ENCODE assay signal across 20 mouse cellular contexts in genomic region chr13:40136096-40136495, GRCm38 (mm10).
DNase-seq lines count a peak whose midpoint lies in the region; ATAC-seq and TF ChIP-seq lines count a peak whose summit lies in the region.
"Had no signal": no experiment of that assay in that cellular context is flagged by ENCODE, and none has a peak within 500 bp of the region (broad histone marks: within the 10 kb centered on the region; RNA-seq: fewer than 3 reads in every experiment).

No protein-coding gene starts in this region.

- H3K9me3 ChIP-seq in kidney, embryonic 14.5 days (ENCODE audit: control insufficient read depth, low read length) = no peaks in the 10 kb centered on the region
- H3K9me3 ChIP-seq: forebrain, embryonic 13.5 days; heart, embryonic 15.5 days; lung, embryonic 15.5 days; midbrain, embryonic 12.5 days had no signal

- no peak overlapping the region for H3K4me3 ChIP-seq in kidney, embryonic 14.5 days (ENCODE audit: low read length)
- H3K4me3 ChIP-seq in kidney, adult 2 months (ENCODE audit: insufficient read depth, low read depth, low read length) = no peak overlapping the region
- H3K4me3 ChIP-seq: erythroblast, embryonic 14.5 days; forebrain, embryonic 13.5 days; heart, embryonic 15.5 days; lung, embryonic 15.5 days; midbrain, embryonic 12.5 days had no signal

- no peak for TF ChIP-seq POLR2A in kidney, adult 2 months (IDR thresholded peaks at IDR 0.05; ENCODE audit: low read depth, low read length)

- peak; percentile 57; the same call in 1 of the 2 replicates for ATAC-seq in kidney, embryonic 14.5 days (ENCODE audit: low FRiP score, low TSS enrichment)
- peak; percentile 67; the same call in 1 of the 2 replicates for ATAC-seq in granulocyte monocyte progenitor cell, adult 5-6 weeks (replicated peaks; ENCODE audit: poor library complexity, severe bottlenecking)
- ATAC-seq: forebrain, embryonic 13.5 days had no signal

- WGBS in kidney, embryonic 14.5 days = 19% methylated on average over 3 of the region's 3 CpGs
- 40% methylated on average over 3 of the region's 3 CpGs for WGBS in kidney, adult 2 months

- no peaks in the 10 kb centered on the region for H3K27me3 ChIP-seq in kidney, embryonic 14.5 days (ENCODE audit: control insufficient read depth, insufficient read depth, low read length)
- no peaks in the 10 kb centered on the region; the same call in 1 of the 2 replicates for H3K27me3 ChIP-seq in kidney, adult 2 months (replicated peaks; ENCODE audit: control insufficient read depth, insufficient read depth, low read length)
- H3K27me3 ChIP-seq: forebrain, embryonic 13.5 days; heart, embryonic 15.5 days; lung, embryonic 15.5 days; midbrain, embryonic 12.5 days had no signal

- no peak overlapping the region for H3K4me2 ChIP-seq in kidney, embryonic 14.5 days (replicated peaks; ENCODE audit: low read depth, low read length)
- H3K4me2 ChIP-seq: forebrain, embryonic 13.5 days; heart, embryonic 15.5 days; lung, embryonic 15.5 days; midbrain, embryonic 12.5 days had no signal

- no peaks in the 10 kb centered on the region for H3K4me1 ChIP-seq in kidney, embryonic 14.5 days (ENCODE audit: control insufficient read depth, insufficient read depth, low read length)
- no peaks in the 10 kb centered on the region for H3K4me1 ChIP-seq in kidney, adult 2 months (ENCODE audit: control insufficient read depth, insufficient read depth, low read length)
- H3K4me1 ChIP-seq: forebrain, embryonic 13.5 days; heart, embryonic 15.5 days; midbrain, embryonic 12.5 days had no signal

- no peak for DNase-seq in kidney, adult 2 months
- DNase-seq in ES-CJ7 (ENCODE audit: low read depth, low spot score) = peak; percentile 55
- peak; percentile 47 for DNase-seq in ZHBTc4 (ENCODE audit: low read depth, low spot score)
- no peak for DNase-seq in cerebellum, adult 11 months
- DNase-seq in layer of hippocampus, postnatal 36 days = no peak
- DNase-seq in urinary bladder, postnatal 36 days (ENCODE audit: low spot score in 2 of 2) = no peak
- DNase-seq: adrenal gland, adult 8-10 months; B cell, adult 2 months; cerebellum, postnatal 10 days; gastrocnemius, postnatal 14 days; lung, postnatal 4 days; thymus, postnatal 25 days had no signal

- H3K27ac ChIP-seq in kidney, embryonic 14.5 days (ENCODE audit: low read depth, low read length) = no peak overlapping the region
- H3K27ac ChIP-seq in kidney, adult 2 months (ENCODE audit: insufficient read depth, low read depth, low read length) = no peak overlapping the region
- H3K27ac ChIP-seq: forebrain, embryonic 13.5 days; heart, embryonic 15.5 days; liver, embryonic 14.5 days; lung, embryonic 15.5 days; midbrain, embryonic 12.5 days had no signal

- TF ChIP-seq CTCF in kidney, adult 2 months (conservative IDR thresholded peaks at IDR 0.05; ENCODE audit: insufficient read depth, insufficient read length, low read depth, low read length) = no peak

- H3K9ac ChIP-seq in kidney, embryonic 14.5 days (ENCODE audit: low read depth, low read length) = no peak overlapping the region
- H3K9ac ChIP-seq: forebrain, embryonic 13.5 days; heart, embryonic 15.5 days; liver, embryonic 14.5 days; lung, embryonic 15.5 days; midbrain, embryonic 12.5 days had no signal

- H3K36me3 ChIP-seq in kidney, embryonic 14.5 days (ENCODE audit: control insufficient read depth, insufficient read depth, low read length) = no peaks in the 10 kb centered on the region
- no peaks in the 10 kb centered on the region for H3K36me3 ChIP-seq in kidney, adult 2 months (ENCODE audit: control insufficient read depth, insufficient read depth, low read length)
- H3K36me3 ChIP-seq: heart, embryonic 15.5 days; lung, embryonic 15.5 days; midbrain, embryonic 12.5 days had no signal

Comparison
In these comparisons a context has a peak if more than half of its experiments do, and no peak if none do; other contexts are left out.
1. DNase-seq: peak in ES-CJ7 (single experiment) and ZHBTc4 (single experiment); none in kidney, adult 2 months (single experiment), cerebellum, adult 11 months (single experiment), layer of hippocampus, postnatal 36 days (0 of 2) and urinary bladder, postnatal 36 days (0 of 2).